Mouse (Mus musculus): Measurements from ENCODE around the gene Sugp2. TPM values are rescaled to one million over a fixed set of nuclear protein-coding genes. Genes with fewer than 3 reads are reported as not detected.

The Sugp2 gene
- polyA plus RNA-seq, 1 experiment from 2014 or later = 104 TPM

DNA sequence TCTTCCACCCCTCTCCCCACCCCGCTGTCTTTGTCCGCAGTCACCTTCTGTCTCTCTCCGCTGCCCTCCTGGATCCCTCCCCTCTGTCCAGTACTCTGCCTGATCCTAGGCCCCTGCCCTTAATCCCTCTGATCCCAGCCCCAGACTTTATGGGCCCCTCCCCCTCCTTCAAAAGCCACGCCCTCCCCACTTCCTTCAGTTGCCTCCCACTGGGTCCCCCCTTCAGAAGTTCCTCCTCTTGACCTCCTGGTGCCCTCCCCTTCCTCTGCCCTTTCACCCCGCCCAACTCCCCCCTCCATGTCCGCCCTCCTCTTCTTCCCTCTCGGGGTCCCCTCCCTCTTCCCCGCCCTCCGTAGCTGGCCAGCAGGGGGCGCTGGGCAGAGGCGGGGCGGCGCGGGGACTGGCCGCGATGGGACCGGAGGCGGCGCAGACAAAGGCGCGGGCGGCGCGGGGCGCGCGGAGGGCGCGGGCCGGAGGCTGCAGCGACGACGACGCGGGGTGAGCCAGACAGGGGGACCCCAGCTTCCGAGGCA, 48.6 kb downstream of the Sugp2 start, which contains the start of gene Homer3:
Homer3 (plus strand) TSS at position 225 of the 533 bp plus-strand sequence.
- peak; percentile 85 for ATAC-seq

DNA sequence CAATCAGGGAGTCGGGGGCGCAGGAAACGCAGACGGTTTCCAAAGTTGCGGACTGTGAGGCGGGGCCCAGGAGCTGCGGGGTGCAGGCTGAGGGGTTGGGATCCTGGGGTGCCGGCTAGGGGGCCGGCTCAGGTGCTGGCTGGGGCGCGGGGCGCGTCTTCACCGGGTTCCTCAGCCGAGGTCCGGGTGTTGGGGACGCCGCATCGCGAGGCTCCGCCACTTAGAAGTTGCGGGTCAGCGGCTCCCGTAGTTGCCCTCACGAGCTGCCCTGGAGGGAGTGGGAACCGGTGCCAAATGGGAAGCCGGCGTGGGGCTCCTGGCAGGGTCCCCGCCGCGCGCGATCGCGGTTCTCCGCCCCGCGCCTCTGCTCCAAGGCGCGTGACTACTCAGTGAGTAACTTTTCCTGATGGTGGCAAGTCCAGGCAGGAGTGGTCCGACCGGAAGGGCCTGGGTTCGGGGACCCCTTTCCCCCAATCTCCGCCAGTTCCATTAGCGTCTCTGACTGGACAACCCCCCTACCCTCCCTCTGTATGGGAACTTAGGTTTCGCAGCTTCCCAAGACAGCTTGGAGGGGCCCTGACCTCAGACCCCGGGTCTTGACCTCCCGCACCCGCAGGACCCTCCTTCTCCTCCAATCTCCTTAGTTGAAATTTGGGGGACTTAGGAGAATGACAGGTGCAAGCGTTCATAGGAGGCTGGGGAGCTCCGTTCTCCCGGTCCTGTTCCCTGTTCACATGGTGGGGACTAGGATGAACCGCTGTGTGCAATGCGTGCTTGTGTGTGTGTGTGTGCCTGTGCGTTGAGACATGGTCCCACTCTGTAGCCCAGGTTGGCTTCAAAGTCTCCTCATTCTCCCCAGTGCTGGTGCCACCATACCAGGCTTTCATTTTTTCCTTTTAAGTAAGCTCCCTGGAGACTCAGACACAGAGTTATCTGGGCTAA, 49.4 kb downstream of the Sugp2 start:
- Histone ChIP-seq H3K9ac (replicated peaks; ENCODE audit: low read depth, low read length) (peak overlapping the region; percentile 85), H3K36me3 (ENCODE audit: control insufficient read depth, insufficient read depth) (peaks cover 20% of the 10 kb centered on the region), H3K4me3 (replicated peaks; ENCODE audit: low read length) (peak overlapping the region; percentile 68), H3K27ac (ENCODE audit: low read length) (peak overlapping the region; percentile 71), H3K4me2 (ENCODE audit: low read length) (peak overlapping the region; percentile 91), H3K9me3 (ENCODE audit: control insufficient read depth, low read length) (no peaks in the 10 kb centered on the region), H3K4me1 (replicated peaks; ENCODE audit: control insufficient read depth, insufficient read depth, low read length) (peaks cover 11% of the 10 kb centered on the region), H3K27me3 (replicated peaks; ENCODE audit: control insufficient read depth, insufficient read depth, low read length) (no peaks in the 10 kb centered on the region)
- WGBS = 0% methylated on average over 30 of the region's 55 CpGs
- peak; percentile 63 for ATAC-seq

More for the DNA sequence above, 48.6 kb downstream of the Sugp2 start, which contains the start of gene Homer3:
- peak within 1 kb of the TSS; percentile 68 for H3K4me3 ChIP-seq (replicated peaks; ENCODE audit: low read length)
- peaks cover 11% of the 10 kb centered on the region for H3K4me1 ChIP-seq (replicated peaks; ENCODE audit: control insufficient read depth, insufficient read depth, low read length)
- no peaks in the 10 kb centered on the region for H3K9me3 ChIP-seq (ENCODE audit: control insufficient read depth, low read length)
- 0% methylated on average over 34 of the region's 36 CpGs for WGBS
- H3K27ac ChIP-seq (ENCODE audit: low read length) = peak within 1 kb of the TSS; percentile 71
- no peaks in the 10 kb centered on the region for H3K27me3 ChIP-seq (replicated peaks; ENCODE audit: control insufficient read depth, insufficient read depth, low read length)
- peaks cover 20% of the 10 kb centered on the region for H3K36me3 ChIP-seq (ENCODE audit: control insufficient read depth, insufficient read depth)
- peak within 1 kb of the TSS; percentile 91 for H3K4me2 ChIP-seq (ENCODE audit: low read length)
- H3K9ac ChIP-seq (replicated peaks; ENCODE audit: low read depth, low read length) = peak within 1 kb of the TSS; percentile 85

GRCm38 (mm10) chr8:70284421-70284820, 50.4 kb downstream of the Sugp2 start:
- 86% methylated on average over 5 of the region's 5 CpGs for WGBS
- no peak for ATAC-seq
- Histone ChIP-seq H3K4me1 (replicated peaks; ENCODE audit: control insufficient read depth, insufficient read depth, low read length) (peaks cover 11% of the 10 kb centered on the region), H3K9ac (replicated peaks; ENCODE audit: low read depth, low read length) (no peak overlapping the region), H3K27me3 (replicated peaks; ENCODE audit: control insufficient read depth, insufficient read depth, low read length) (no peaks in the 10 kb centered on the region), H3K36me3 (ENCODE audit: control insufficient read depth, insufficient read depth) (peaks cover 20% of the 10 kb centered on the region), H3K9me3 (ENCODE audit: control insufficient read depth, low read length) (no peaks in the 10 kb centered on the region), H3K27ac (ENCODE audit: low read length) (no peak overlapping the region), H3K4me2 (ENCODE audit: low read length) (no peak overlapping the region), H3K4me3 (replicated peaks; ENCODE audit: low read length) (no peak overlapping the region)

DNA sequence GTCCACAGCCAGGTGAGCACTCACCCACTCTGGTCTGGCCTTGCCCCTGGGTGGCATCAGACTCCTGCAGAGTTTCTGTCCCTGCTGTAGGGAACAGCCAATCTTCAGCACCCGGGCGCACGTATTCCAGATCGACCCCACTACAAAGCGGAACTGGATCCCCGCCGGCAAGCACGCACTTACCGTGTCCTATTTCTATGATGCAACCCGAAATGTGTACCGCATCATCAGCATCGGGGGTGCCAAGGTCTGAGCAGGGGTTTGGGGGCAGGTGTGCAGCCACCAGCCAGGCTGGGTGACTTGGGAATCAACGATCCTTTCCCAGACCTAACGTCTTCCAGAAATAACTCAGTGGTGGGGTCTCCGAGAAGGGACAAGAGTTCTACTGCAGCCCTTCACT, 51.3 kb downstream of the Sugp2 start:
- ATAC-seq = no peak
- Histone ChIP-seq H3K4me3 (replicated peaks; ENCODE audit: low read length) (no peak overlapping the region), H3K9me3 (ENCODE audit: control insufficient read depth, low read length) (no peaks in the 10 kb centered on the region), H3K4me1 (replicated peaks; ENCODE audit: control insufficient read depth, insufficient read depth, low read length) (peaks cover 11% of the 10 kb centered on the region), H3K27me3 (replicated peaks; ENCODE audit: control insufficient read depth, insufficient read depth, low read length) (no peaks in the 10 kb centered on the region), H3K36me3 (ENCODE audit: control insufficient read depth, insufficient read depth) (peaks cover 24% of the 10 kb centered on the region), H3K4me2 (ENCODE audit: low read length) (no peak overlapping the region), H3K27ac (ENCODE audit: low read length) (no peak overlapping the region), H3K9ac (replicated peaks; ENCODE audit: low read depth, low read length) (no peak overlapping the region)
- WGBS = 97% methylated on average over 15 of the region's 15 CpGs

- no peak for ATAC-seq
- 91% methylated on average over 8 of the region's 8 CpGs for WGBS
- Histone ChIP-seq H3K27ac (ENCODE audit: low read length) (no peak overlapping the region), H3K36me3 (ENCODE audit: control insufficient read depth, insufficient read depth) (peaks cover 30% of the 10 kb centered on the region), H3K9ac (replicated peaks; ENCODE audit: low read depth, low read length) (no peak overlapping the region), H3K4me3 (replicated peaks; ENCODE audit: low read length) (no peak overlapping the region), H3K4me2 (ENCODE audit: low read length) (no peak overlapping the region), H3K9me3 (ENCODE audit: control insufficient read depth, low read length) (no peaks in the 10 kb centered on the region), H3K4me1 (replicated peaks; ENCODE audit: control insufficient read depth, insufficient read depth, low read length) (peaks cover 11% of the 10 kb centered on the region), H3K27me3 (replicated peaks; ENCODE audit: control insufficient read depth, insufficient read depth, low read length) (no peaks in the 10 kb centered on the region)
Measured at GRCm38 (mm10) chr8:70286737-70287136, 52.7 kb downstream of the Sugp2 start.

- no peak for ATAC-seq
- WGBS = 74% methylated on average over 5 of the region's 5 CpGs
- no peaks in the 10 kb centered on the region for H3K27me3 ChIP-seq (replicated peaks; ENCODE audit: control insufficient read depth, insufficient read depth, low read length)
Measured at GRCm38 (mm10) chr8:70293988-70294405, 60.0 kb downstream of the Sugp2 start.

DNA sequence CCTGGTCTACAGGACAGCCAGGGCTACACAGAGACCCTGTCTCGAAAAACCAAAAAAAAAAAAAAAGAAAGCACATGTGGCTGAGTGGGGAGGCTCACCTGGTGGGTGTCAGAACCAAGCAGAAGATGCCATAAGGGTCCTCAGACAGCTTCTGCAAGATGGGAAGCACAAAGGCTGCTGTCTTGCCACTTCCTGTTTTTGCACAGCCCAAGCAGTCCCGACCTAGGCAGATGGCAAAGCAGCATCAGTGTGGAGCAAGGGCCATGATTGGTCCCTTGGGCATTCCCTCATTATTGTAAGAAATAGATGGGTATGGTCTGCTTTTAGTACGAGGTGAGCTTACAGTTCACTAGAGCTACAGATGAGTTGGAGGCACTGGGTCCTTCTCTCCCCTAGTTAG, 66.9 kb downstream of the Sugp2 start:
- H3K4me3 ChIP-seq (replicated peaks; ENCODE audit: low read length) = no peak overlapping the region
- H3K27me3 ChIP-seq (replicated peaks; ENCODE audit: control insufficient read depth, insufficient read depth, low read length) = no peaks in the 10 kb centered on the region
- no peak overlapping the region for H3K4me2 ChIP-seq (ENCODE audit: low read length)
- no peak overlapping the region for H3K27ac ChIP-seq (ENCODE audit: low read length)
- H3K36me3 ChIP-seq (ENCODE audit: control insufficient read depth, insufficient read depth) = peaks cover 18% of the 10 kb centered on the region
- H3K9ac ChIP-seq (replicated peaks; ENCODE audit: low read depth, low read length) = no peak overlapping the region
- 88% methylated on average over 3 of the region's 3 CpGs for WGBS
- no peaks in the 10 kb centered on the region for H3K9me3 ChIP-seq (ENCODE audit: control insufficient read depth, low read length)
- peaks cover 23% of the 10 kb centered on the region for H3K4me1 ChIP-seq (replicated peaks; ENCODE audit: control insufficient read depth, insufficient read depth, low read length)
- ATAC-seq = no peak

More at GRCm38 (mm10) chr8:70293988-70294405, 60.0 kb downstream of the Sugp2 start:
- Histone ChIP-seq H3K4me3 (replicated peaks; ENCODE audit: low read length) (no peak overlapping the region), H3K4me1 (replicated peaks; ENCODE audit: control insufficient read depth, insufficient read depth, low read length) (no peaks in the 10 kb centered on the region), H3K4me2 (ENCODE audit: low read length) (no peak overlapping the region), H3K36me3 (ENCODE audit: control insufficient read depth, insufficient read depth) (peaks cover 47% of the 10 kb centered on the region), H3K27ac (ENCODE audit: low read length) (no peak overlapping the region), H3K9me3 (ENCODE audit: control insufficient read depth, low read length) (no peaks in the 10 kb centered on the region), H3K9ac (replicated peaks; ENCODE audit: low read depth, low read length) (no peak overlapping the region)

GRCm38 (mm10) chr8:70302358-70302890, 68.4 kb downstream of the Sugp2 start, which contains the start of the genes Ddx49 and Cope:
Gene Ddx49, minus strand, starts transcription at chr8:70302489.
Gene Cope, plus strand, starts transcription at chr8:70302518.
- Histone ChIP-seq H3K9ac (replicated peaks; ENCODE audit: low read depth, low read length) (peak within 1 kb of the TSS; percentile 63), H3K27ac (ENCODE audit: low read length) (peak within 1 kb of the TSS; percentile 80), H3K4me2 (ENCODE audit: low read length) (peak within 1 kb of the TSS; percentile 92), H3K27me3 (replicated peaks; ENCODE audit: control insufficient read depth, insufficient read depth, low read length) (no peaks in the 10 kb centered on the region), H3K4me1 (replicated peaks; ENCODE audit: control insufficient read depth, insufficient read depth, low read length) (peaks cover 23% of the 10 kb centered on the region), H3K4me3 (replicated peaks; ENCODE audit: low read length) (peak within 1 kb of the TSS; percentile 93), H3K36me3 (ENCODE audit: control insufficient read depth, insufficient read depth) (peaks cover 7% of the 10 kb centered on the region), H3K9me3 (ENCODE audit: control insufficient read depth, low read length) (no peaks in the 10 kb centered on the region)
- ATAC-seq = peak; percentile 94
- under 1% methylated on average over 40 of the region's 40 CpGs for WGBS

- ATAC-seq = peak; percentile 13; the same call in 1 of the 2 replicates
- peak overlapping the region; percentile 63 for H3K9ac ChIP-seq (replicated peaks; ENCODE audit: low read depth, low read length)
- no peaks in the 10 kb centered on the region for H3K27me3 ChIP-seq (replicated peaks; ENCODE audit: control insufficient read depth, insufficient read depth, low read length)
- H3K4me1 ChIP-seq (replicated peaks; ENCODE audit: control insufficient read depth, insufficient read depth, low read length) = peaks cover 23% of the 10 kb centered on the region
- peaks cover 7% of the 10 kb centered on the region for H3K36me3 ChIP-seq (ENCODE audit: control insufficient read depth, insufficient read depth)
- H3K4me2 ChIP-seq (ENCODE audit: low read length) = peak overlapping the region; percentile 92
- 4% methylated on average over 16 of the region's 16 CpGs for WGBS
- H3K4me3 ChIP-seq (replicated peaks; ENCODE audit: low read length) = peak overlapping the region; percentile 93
- peak overlapping the region; percentile 80 for H3K27ac ChIP-seq (ENCODE audit: low read length)
- no peaks in the 10 kb centered on the region for H3K9me3 ChIP-seq (ENCODE audit: control insufficient read depth, low read length)
Measured at GRCm38 (mm10) chr8:70302901-70303300, 68.9 kb downstream of the Sugp2 start.
